Mouse (Mus musculus) liver, adult 2 months (tissue): ENCODE measurements at regions not wholly inside any gene's neighbourhood (a gene's known extent, or its start where the extent isn't known, plus 50 kb on each side); places are given as distances from the start of the nearest gene placed in this dataset.

Experiments used
- DNase-seq: peaks from one replicate; pipeline ENCODE4 v3.0.0-alpha.2; 2011; ENCODE audit warnings: low read depth, low spot score; ENCODE audit errors: extremely low read depth
- H3K27ac ChIP-seq: fragments of 200-500 bp; replicated peaks from 2 replicates; pipeline ENCODE4 v1.5.1; 2012; ENCODE audit warnings: low read depth, mild to moderate bottlenecking, control low read depth, inconsistent platforms, low read length; ENCODE audit not compliant: insufficient read depth
- H3K27me3 ChIP-seq: fragments of 200-500 bp; 2 replicates; pipeline ENCODE4 v1.6.1; 2012; ENCODE audit warnings: mild to moderate bottlenecking, moderate library complexity, low read length, inconsistent platforms; ENCODE audit not compliant: control insufficient read depth, insufficient read depth
- H3K36me3 ChIP-seq: fragments of 200-500 bp; 2 replicates; pipeline ENCODE4 v1.6.1; 2012; ENCODE audit warnings: low read length, inconsistent platforms; ENCODE audit not compliant: control insufficient read depth, insufficient read depth
- H3K4me1 ChIP-seq: fragments of 200-500 bp; 2 replicates; pipeline ENCODE4 v1.6.1; 2011; ENCODE audit warnings: low read length; ENCODE audit not compliant: control insufficient read depth, insufficient read depth
- H3K4me3 ChIP-seq: fragments of 200-500 bp; 2 replicates; pipeline ENCODE4 v1.5.1; 2011; ENCODE audit warnings: low read depth, mild to moderate bottlenecking, control low read depth, low read length, moderate library complexity; ENCODE audit not compliant: insufficient read depth
- H3K79me2 ChIP-seq: fragments of 200-500 bp; 2 replicates; pipeline ENCODE4 v1.6.1; 2012; ENCODE audit warnings: inconsistent platforms, mild to moderate bottlenecking, low read length, moderate library complexity; ENCODE audit not compliant: control insufficient read depth, insufficient read depth
- H3K9ac ChIP-seq: fragments of 200-500 bp; 2 replicates; pipeline ENCODE4 v1.6.1; 2012; ENCODE audit warnings: low read depth, mild to moderate bottlenecking, control low read depth, inconsistent platforms, low read length
- CTCF ChIP-seq: fragments of 200-500 bp; IDR thresholded peaks from 2 replicates; pipeline ENCODE4 v1.5.1; 2011; ENCODE audit warnings: low read depth, low read length, control low read depth
- POLR2A ChIP-seq: fragments of 200-500 bp; IDR thresholded peaks from 2 replicates; pipeline ENCODE4 v1.6.1; 2011; ENCODE audit warnings: low read length, control low read depth; ENCODE audit not compliant: insufficient read depth; ENCODE audit errors: extremely low read depth
- WGBS: fragments of 180-500 bp; shearing (Covaris S2); methylation state at CpG from one replicate; pipeline ENCODE4 v1.1.7; 2018; 5-methylcytosine and 5-hydroxymethylcytosine counted together

GRCm38 (mm10) chr13:83725831-83726230, 222.0 kb downstream of the Mef2c start:
- Histone ChIP-seq H3K27ac (no peak overlapping the region), H3K9ac (no peak overlapping the region), H3K4me3 (no peak overlapping the region), H3K27me3 (peaks cover 35% of the 10 kb centered on the region), H3K79me2 (no peaks in the 10 kb centered on the region), H3K36me3 (no peaks in the 10 kb centered on the region), H3K4me1 (peaks cover 3% of the 10 kb centered on the region; the same call in 1 of the 2 replicates)
- 10% methylated on average over 13 of the region's 13 CpGs for WGBS
- TF ChIP-seq CTCF: no peak
- no peak for TF ChIP-seq POLR2A
- no peak for DNase-seq

- Histone ChIP-seq H3K79me2 (no peaks in the 10 kb centered on the region), H3K9ac (no peak overlapping the region), H3K4me1 (peaks cover 3% of the 10 kb centered on the region; the same call in 1 of the 2 replicates), H3K27me3 (peaks cover 35% of the 10 kb centered on the region), H3K27ac (no peak overlapping the region), H3K4me3 (no peak overlapping the region), H3K36me3 (no peaks in the 10 kb centered on the region)
- WGBS: 8% methylated on average over 13 of the region's 13 CpGs
- no peak for DNase-seq
- no peak for TF ChIP-seq POLR2A
- no peak for TF ChIP-seq CTCF
These were observed 222.6 kb downstream of the Mef2c start for GRCm38 (mm10) chr13:83726346-83726975.

GRCm38 (mm10) chr13:83727051-83727765, 223.4 kb downstream of the Mef2c start:
- 3% methylated on average over 38 of the region's 38 CpGs for WGBS
- no peak overlapping the region for H3K9ac ChIP-seq
- H3K79me2 ChIP-seq: no peaks in the 10 kb centered on the region
- H3K4me3 ChIP-seq: no peak overlapping the region
- no peak for DNase-seq
- H3K4me1 ChIP-seq: peaks cover 3% of the 10 kb centered on the region; the same call in 1 of the 2 replicates
- no peak for TF ChIP-seq CTCF
- no peak for TF ChIP-seq POLR2A
- H3K27ac ChIP-seq: no peak overlapping the region
- H3K27me3 ChIP-seq: peaks cover 34% of the 10 kb centered on the region
- H3K36me3 ChIP-seq: no peaks in the 10 kb centered on the region

- H3K36me3 ChIP-seq: no peaks in the 10 kb centered on the region
- H3K27me3 ChIP-seq: peaks cover 35% of the 10 kb centered on the region
- H3K9ac ChIP-seq: no peak overlapping the region
- WGBS: 18% methylated on average over 9 of the region's 9 CpGs
- H3K27ac ChIP-seq: no peak overlapping the region
- H3K79me2 ChIP-seq: no peaks in the 10 kb centered on the region
- TF ChIP-seq CTCF (no peak), POLR2A (no peak)
- peaks cover 3% of the 10 kb centered on the region; the same call in 1 of the 2 replicates for H3K4me1 ChIP-seq
- H3K4me3 ChIP-seq: no peak overlapping the region
- no peak for DNase-seq
These were observed 224.0 kb downstream of the Mef2c start for GRCm38 (mm10) chr13:83727766-83728395.

GRCm38 (mm10) chr13:83728421-83729010, 224.7 kb downstream of the Mef2c start:
- no peak overlapping the region for H3K27ac ChIP-seq
- peaks cover 35% of the 10 kb centered on the region for H3K27me3 ChIP-seq
- no peak overlapping the region for H3K4me3 ChIP-seq
- WGBS: 14% methylated on average over 5 of the region's 5 CpGs
- DNase-seq: no peak
- no peaks in the 10 kb centered on the region for H3K79me2 ChIP-seq
- no peaks in the 10 kb centered on the region for H3K36me3 ChIP-seq
- H3K9ac ChIP-seq: no peak overlapping the region
- peaks cover 3% of the 10 kb centered on the region; the same call in 1 of the 2 replicates for H3K4me1 ChIP-seq
- TF ChIP-seq CTCF (no peak), POLR2A (no peak)
